Mouse (Mus musculus): ENCODE results near the gene E030018B13Rik.
A peak's percentile ranks its signal among the peaks of the same experiment; 100 is the strongest.

E030018B13Rik gene

GRCm38 (mm10) chr7:63938066-63938913 is 21.6 kb downstream of the E030018B13Rik start:
- DNase-seq (ENCODE audit: low read depth, low spot score): no peak

GRCm38 (mm10) chr7:63938914-63939396 is 22.3 kb downstream of the E030018B13Rik start, which contains the start of gene Klf13:
Gene Klf13, minus strand, starts transcription at chr7:63938915.
- DNase-seq (ENCODE audit: low read depth, low spot score): peak; percentile 98

GRCm38 (mm10) chr7:63939397-63939951 is 22.8 kb downstream of the E030018B13Rik start:
- DNase-seq (ENCODE audit: low read depth, low spot score): no peak

- no peak for DNase-seq (ENCODE audit: low read depth, low spot score)
Observed at GRCm38 (mm10) chr7:63940321-63940720, 23.7 kb downstream of the E030018B13Rik start.

GRCm38 (mm10) chr7:63941050-63941449 is 24.4 kb downstream of the E030018B13Rik start:
- DNase-seq (ENCODE audit: low read depth, low spot score): no peak

- no peak for DNase-seq (ENCODE audit: low read depth, low spot score)
Observed at GRCm38 (mm10) chr7:63941501-63941900, 24.8 kb downstream of the E030018B13Rik start.

- no peak for DNase-seq (ENCODE audit: low read depth, low spot score)
Observed at GRCm38 (mm10) chr7:63943946-63944345, 27.3 kb downstream of the E030018B13Rik start.

GRCm38 (mm10) chr7:63947514-63948487 is 31.1 kb downstream of the E030018B13Rik start:
- no peak for DNase-seq (ENCODE audit: low read depth, low spot score)

GRCm38 (mm10) chr7:63949176-63949575 is 32.5 kb downstream of the E030018B13Rik start:
- no peak for DNase-seq (ENCODE audit: low read depth, low spot score)

- no peak for DNase-seq (ENCODE audit: low read depth, low spot score)
Observed at GRCm38 (mm10) chr7:63950931-63951607, 34.4 kb downstream of the E030018B13Rik start.

GRCm38 (mm10) chr7:63952077-63952898 is 35.6 kb downstream of the E030018B13Rik start:
- no peak for DNase-seq (ENCODE audit: low read depth, low spot score)

GRCm38 (mm10) chr7:63955440-63955839 is 38.8 kb downstream of the E030018B13Rik start:
- no peak for DNase-seq (ENCODE audit: low read depth, low spot score)

GRCm38 (mm10) chr7:63956138-63956823 is 39.6 kb downstream of the E030018B13Rik start:
- no peak for DNase-seq (ENCODE audit: low read depth, low spot score)

GRCm38 (mm10) chr7:63956981-63957713 is 40.5 kb downstream of the E030018B13Rik start:
- DNase-seq (ENCODE audit: low read depth, low spot score): no peak

- no peak for DNase-seq (ENCODE audit: low read depth, low spot score)
Observed at GRCm38 (mm10) chr7:63957872-63958640, 41.4 kb downstream of the E030018B13Rik start.

- DNase-seq (ENCODE audit: low read depth, low spot score): no peak
Observed at GRCm38 (mm10) chr7:63963632-63964031, 47.0 kb downstream of the E030018B13Rik start.

GRCm38 (mm10) chr7:63964121-63964520 is 47.5 kb downstream of the E030018B13Rik start:
- no peak for DNase-seq (ENCODE audit: low read depth, low spot score)

GRCm38 (mm10) chr7:63965135-63965534 is 48.5 kb downstream of the E030018B13Rik start:
- no peak for DNase-seq (ENCODE audit: low read depth, low spot score)
